Mouse (Mus musculus): Measurements from ENCODE around the gene Klhl36. TPM values are rescaled to one million over a fixed set of nuclear protein-coding genes. Genes with fewer than 3 reads are reported as not detected.

Klhl36 gene
- polyA plus RNA-seq, 1 experiment from 2014 or later: 11.8 TPM

- H3K4me1 ChIP-seq (ENCODE audit: insufficient read depth): peaks cover 22% of the 10 kb centered on the region
Observed at GRCm38 (mm10) chr8:119823278-119823677, 38.8 kb upstream of the Klhl36 start.

GRCm38 (mm10) chr8:119824100-119824499 is 38.0 kb upstream of the Klhl36 start:
- no peak overlapping the region for H3K27ac ChIP-seq (ENCODE audit: low read depth)
- H3K36me3 ChIP-seq (ENCODE audit: insufficient read depth): peaks cover 6% of the 10 kb centered on the region; the same call in 1 of the 2 replicates
- no peak for ATAC-seq (ENCODE audit: insufficient read depth)
- H3K4me3 ChIP-seq (ENCODE audit: low read depth, low read length): no peak overlapping the region
- H3K9ac ChIP-seq: no peak overlapping the region
- no peaks in the 10 kb centered on the region for H3K9me3 ChIP-seq (ENCODE audit: low read depth, low read length)
- H3K27me3 ChIP-seq (ENCODE audit: insufficient read depth, low read length): no peaks in the 10 kb centered on the region
- 55% methylated on average over 4 of the region's 4 CpGs for WGBS
- TF ChIP-seq CTCF (IDR thresholded peaks at IDR 0.05; ENCODE audit: low read depth): no peak
- DNase-seq: peak; percentile 56
- no peak overlapping the region for H3K4me2 ChIP-seq
- peaks cover 30% of the 10 kb centered on the region for H3K4me1 ChIP-seq (ENCODE audit: insufficient read depth)

More at GRCm38 (mm10) chr8:119823278-119823677, 38.8 kb upstream of the Klhl36 start:
- 93% methylated on average over 9 of the region's 9 CpGs for WGBS
- no peak for TF ChIP-seq CTCF (IDR thresholded peaks at IDR 0.05; ENCODE audit: low read depth)
- Histone ChIP-seq H3K4me2 (no peak overlapping the region), H3K36me3 (ENCODE audit: insufficient read depth) (peaks cover 6% of the 10 kb centered on the region; the same call in 1 of the 2 replicates), H3K9ac (no peak overlapping the region), H3K27me3 (ENCODE audit: insufficient read depth, low read length) (no peaks in the 10 kb centered on the region), H3K27ac (ENCODE audit: low read depth) (no peak overlapping the region), H3K4me3 (ENCODE audit: low read depth, low read length) (no peak overlapping the region), H3K9me3 (ENCODE audit: low read depth, low read length) (no peaks in the 10 kb centered on the region)
- DNase-seq (no peak), ATAC-seq (ENCODE audit: insufficient read depth) (no peak)

GRCm38 (mm10) chr8:119824809-119825273 is 37.2 kb upstream of the Klhl36 start:
- H3K27me3 ChIP-seq (ENCODE audit: insufficient read depth, low read length): no peaks in the 10 kb centered on the region
- H3K9me3 ChIP-seq (ENCODE audit: low read depth, low read length): no peaks in the 10 kb centered on the region
- H3K4me3 ChIP-seq (ENCODE audit: low read depth, low read length): no peak overlapping the region
- DNase-seq: peak; percentile 77
- no peak overlapping the region for H3K4me2 ChIP-seq
- peaks cover 34% of the 10 kb centered on the region for H3K4me1 ChIP-seq (ENCODE audit: insufficient read depth)
- peak overlapping the region; percentile 23 for H3K9ac ChIP-seq
- ATAC-seq (ENCODE audit: insufficient read depth): no peak
- peaks cover 4% of the 10 kb centered on the region; the same call in 1 of the 2 replicates for H3K36me3 ChIP-seq (ENCODE audit: insufficient read depth)
- no peak for TF ChIP-seq CTCF (IDR thresholded peaks at IDR 0.05; ENCODE audit: low read depth)
- H3K27ac ChIP-seq (ENCODE audit: low read depth): peak overlapping the region; percentile 55; the same call in 1 of the 2 replicates
- WGBS: 44% methylated on average over 11 of the region's 11 CpGs

DNA sequence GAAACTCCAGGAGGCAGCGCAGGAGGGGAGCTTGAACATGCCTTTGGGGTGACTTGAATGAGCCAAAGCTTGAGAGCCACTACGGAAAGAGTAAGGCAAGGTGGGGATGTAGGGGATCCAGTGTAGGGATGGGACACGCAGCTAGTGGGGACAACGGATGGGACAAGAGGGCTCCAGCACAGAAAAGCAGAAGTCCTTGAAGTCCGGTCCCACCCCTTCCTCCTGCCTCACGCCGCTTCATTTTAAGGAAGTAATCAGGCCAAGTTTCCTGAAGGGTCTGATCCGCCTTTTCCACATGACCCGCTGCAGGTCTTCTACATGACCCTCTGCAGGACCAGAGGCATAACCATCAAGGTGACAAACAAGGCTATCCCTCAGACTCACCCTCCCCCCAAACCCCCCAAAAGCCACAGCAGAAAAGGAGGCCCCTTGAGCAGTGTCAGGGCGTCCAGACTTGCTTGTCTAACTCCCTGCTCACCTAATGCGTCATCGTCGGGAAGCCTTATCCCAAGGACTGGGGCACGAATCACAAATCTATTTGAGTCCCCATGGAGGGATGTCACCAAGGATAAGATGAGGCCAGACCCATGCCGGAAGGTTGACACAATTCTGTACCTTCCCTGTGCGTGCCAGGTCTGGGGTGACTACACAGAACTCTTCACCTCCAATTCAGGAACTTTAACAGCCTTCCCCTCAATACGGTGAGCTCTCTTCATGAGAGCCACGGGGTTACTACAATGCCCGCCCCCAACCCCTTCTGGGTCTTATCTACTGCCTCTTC is 35.9 kb upstream of the Klhl36 start:
- ATAC-seq (ENCODE audit: insufficient read depth) (no peak), DNase-seq (peak; percentile 30)
- H3K9ac ChIP-seq: 0 out of 2 replicates have a peak overlapping the region, but pooled peaks have one; percentile 8
- no peak overlapping the region for H3K4me2 ChIP-seq
- peaks cover 4% of the 10 kb centered on the region; the same call in 1 of the 2 replicates for H3K36me3 ChIP-seq (ENCODE audit: insufficient read depth)
- H3K9me3 ChIP-seq (ENCODE audit: low read depth, low read length): no peaks in the 10 kb centered on the region
- WGBS: 62% methylated on average over 19 of the region's 19 CpGs
- H3K27ac ChIP-seq (ENCODE audit: low read depth): 0 out of 2 replicates have a peak overlapping the region, but pooled peaks have one; percentile 19
- TF ChIP-seq CTCF (IDR thresholded peaks at IDR 0.05; ENCODE audit: low read depth): no peak
- H3K4me3 ChIP-seq (ENCODE audit: low read depth, low read length): no peak overlapping the region
- H3K27me3 ChIP-seq (ENCODE audit: insufficient read depth, low read length): no peaks in the 10 kb centered on the region
- H3K4me1 ChIP-seq (ENCODE audit: insufficient read depth): peaks cover 47% of the 10 kb centered on the region

DNA sequence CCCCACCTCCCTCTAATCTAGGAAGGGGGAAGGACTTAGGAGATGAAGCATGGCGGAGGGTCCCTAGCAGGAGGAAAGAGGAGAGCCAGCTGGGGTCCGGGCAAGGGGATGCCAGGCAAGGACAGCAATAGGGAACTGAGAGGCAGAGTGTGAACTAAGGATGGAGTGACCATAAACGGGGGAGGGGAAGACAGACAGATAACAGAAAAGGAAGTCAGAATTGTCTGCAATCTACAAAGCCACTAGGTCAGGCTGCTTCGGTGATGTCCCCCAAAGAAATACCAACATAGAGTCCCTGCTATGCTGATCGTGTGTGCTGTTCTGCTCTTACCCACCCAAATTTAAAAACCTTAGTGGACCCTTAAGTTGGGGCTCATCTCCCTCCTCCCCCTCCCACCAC is 35.1 kb upstream of the Klhl36 start:
- Histone ChIP-seq H3K4me3 (ENCODE audit: low read depth, low read length) (no peak overlapping the region), H3K36me3 (ENCODE audit: insufficient read depth) (no peaks in the 10 kb centered on the region), H3K27ac (ENCODE audit: low read depth) (peak overlapping the region; percentile 63), H3K4me1 (ENCODE audit: insufficient read depth) (peaks cover 55% of the 10 kb centered on the region), H3K9me3 (ENCODE audit: low read depth, low read length) (no peaks in the 10 kb centered on the region), H3K9ac (0 out of 2 replicates have a peak overlapping the region, but pooled peaks have one; percentile 8), H3K27me3 (ENCODE audit: insufficient read depth, low read length) (no peaks in the 10 kb centered on the region), H3K4me2 (0 out of 2 replicates have a peak overlapping the region, but pooled peaks have one; percentile 15)
- WGBS: 55% methylated on average over 5 of the region's 5 CpGs
- no peak for TF ChIP-seq CTCF (IDR thresholded peaks at IDR 0.05; ENCODE audit: low read depth)
- DNase-seq: no peak
- ATAC-seq (ENCODE audit: insufficient read depth): no peak

GRCm38 (mm10) chr8:119827721-119828153 is 34.3 kb upstream of the Klhl36 start:
- H3K9me3 ChIP-seq (ENCODE audit: low read depth, low read length): no peaks in the 10 kb centered on the region
- H3K36me3 ChIP-seq (ENCODE audit: insufficient read depth): no peaks in the 10 kb centered on the region
- DNase-seq (peak; percentile 70), ATAC-seq (ENCODE audit: insufficient read depth) (peak; percentile 9; the same call in 1 of the 2 replicates)
- no peak overlapping the region for H3K4me2 ChIP-seq
- H3K9ac ChIP-seq: no peak overlapping the region
- TF ChIP-seq CTCF (IDR thresholded peaks at IDR 0.05; ENCODE audit: low read depth): no peak
- no peak overlapping the region for H3K4me3 ChIP-seq (ENCODE audit: low read depth, low read length)
- H3K27ac ChIP-seq (ENCODE audit: low read depth): peak overlapping the region; percentile 63
- H3K4me1 ChIP-seq (ENCODE audit: insufficient read depth): peaks cover 63% of the 10 kb centered on the region
- WGBS: 26% methylated on average over 4 of the region's 4 CpGs
- no peaks in the 10 kb centered on the region for H3K27me3 ChIP-seq (ENCODE audit: insufficient read depth, low read length)

DNA sequence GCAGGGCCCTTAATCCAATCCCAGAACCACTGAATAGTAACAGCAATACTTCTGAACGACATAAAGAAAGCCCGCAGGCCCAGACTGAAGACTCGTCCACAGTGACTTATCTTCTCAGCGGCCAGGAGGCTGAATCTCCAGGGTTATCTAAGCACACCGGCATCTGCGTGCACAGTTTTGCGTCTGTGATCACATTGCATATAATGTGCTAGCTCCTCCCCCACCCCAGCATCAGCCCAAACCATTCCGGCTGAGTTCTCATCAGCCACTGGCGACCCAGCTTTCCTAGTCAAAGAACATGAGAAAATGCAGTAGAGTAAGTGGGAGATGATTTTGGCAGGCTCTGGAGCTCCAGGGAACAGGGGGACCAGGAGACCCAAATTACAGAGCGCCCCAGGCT is 33.1 kb upstream of the Klhl36 start:
- Histone ChIP-seq H3K4me1 (ENCODE audit: insufficient read depth) (peaks cover 71% of the 10 kb centered on the region), H3K36me3 (ENCODE audit: insufficient read depth) (no peaks in the 10 kb centered on the region), H3K27ac (ENCODE audit: low read depth) (no peak overlapping the region), H3K4me3 (ENCODE audit: low read depth, low read length) (no peak overlapping the region), H3K4me2 (no peak overlapping the region), H3K27me3 (ENCODE audit: insufficient read depth, low read length) (no peaks in the 10 kb centered on the region), H3K9me3 (ENCODE audit: low read depth, low read length) (no peaks in the 10 kb centered on the region), H3K9ac (no peak overlapping the region)
- DNase-seq (no peak), ATAC-seq (ENCODE audit: insufficient read depth) (no peak)
- no peak for TF ChIP-seq CTCF (IDR thresholded peaks at IDR 0.05; ENCODE audit: low read depth)
- 57% methylated on average over 10 of the region's 10 CpGs for WGBS
